Mouse (Mus musculus): ENCODE data around the gene Fam69b. TPM values are rescaled to one million over a fixed set of nuclear protein-coding genes. Genes with fewer than 3 reads are reported as not detected.
A peak's percentile ranks its signal among the peaks of the same experiment; 100 is the strongest.

Fam69b gene
- polyA plus RNA-seq, 1 experiment from 2014 or later: 0.48 TPM

GRCm38 (mm10) chr2:26625419-26625818, 2.8 kb upstream of the Fam69b start:
- no peak overlapping the region for H3K4me3 ChIP-seq (ENCODE audit: low read depth, low read length)
- DNase-seq (no peak), ATAC-seq (no peak)
- H3K9ac ChIP-seq (replicated peaks): no peak overlapping the region
- TF ChIP-seq EP300 (IDR thresholded peaks at IDR 0.05; ENCODE audit: low read depth): no peak
- TF ChIP-seq CTCF (IDR thresholded peaks at IDR 0.05; ENCODE audit: low read depth): no peak
- H3K27ac ChIP-seq (ENCODE audit: low read depth): no peak overlapping the region
- H3K4me1 ChIP-seq (ENCODE audit: insufficient read depth): peaks cover 9% of the 10 kb centered on the region
- H3K9me3 ChIP-seq (ENCODE audit: low read length): no peaks in the 10 kb centered on the region
- H3K36me3 ChIP-seq (replicated peaks; ENCODE audit: insufficient read depth, low read length): no peaks in the 10 kb centered on the region
- H3K4me2 ChIP-seq (ENCODE audit: low read depth, low read length): no peak overlapping the region
- H3K27me3 ChIP-seq (ENCODE audit: insufficient read depth, low read length): peaks cover 6% of the 10 kb centered on the region; the same call in 1 of the 2 replicates
- 65% methylated on average over 3 of the region's 3 CpGs for WGBS (ENCODE audit: insufficient replicate concordance)

GRCm38 (mm10) chr2:26626081-26626480, 2.2 kb upstream of the Fam69b start:
- H3K27ac ChIP-seq (ENCODE audit: low read depth): no peak overlapping the region
- H3K9ac ChIP-seq (replicated peaks): no peak overlapping the region
- TF ChIP-seq CTCF (IDR thresholded peaks at IDR 0.05; ENCODE audit: low read depth): 0 out of 2 replicates have a peak, but pooled peaks have one; percentile 17
- TF ChIP-seq EP300 (IDR thresholded peaks at IDR 0.05; ENCODE audit: low read depth): no peak
- no peak overlapping the region for H3K4me2 ChIP-seq (ENCODE audit: low read depth, low read length)
- WGBS (ENCODE audit: insufficient replicate concordance): 52% methylated on average over 3 of the region's 3 CpGs
- H3K36me3 ChIP-seq (replicated peaks; ENCODE audit: insufficient read depth, low read length): no peaks in the 10 kb centered on the region
- H3K9me3 ChIP-seq (ENCODE audit: low read length): no peaks in the 10 kb centered on the region
- no peak overlapping the region for H3K4me3 ChIP-seq (ENCODE audit: low read depth, low read length)
- H3K4me1 ChIP-seq (ENCODE audit: insufficient read depth): peaks cover 9% of the 10 kb centered on the region
- peaks cover 6% of the 10 kb centered on the region; the same call in 1 of the 2 replicates for H3K27me3 ChIP-seq (ENCODE audit: insufficient read depth, low read length)
- DNase-seq (no peak), ATAC-seq (no peak)

GRCm38 (mm10) chr2:26628792-26629437, 658 bp downstream of the Fam69b start:
- peak overlapping the region; percentile 57 for H3K9ac ChIP-seq (replicated peaks)
- no peak for DNase-seq
- ATAC-seq: peak; percentile 5; the same call in 1 of the 2 replicates
- no peaks in the 10 kb centered on the region for H3K9me3 ChIP-seq (ENCODE audit: low read length)
- TF ChIP-seq EP300 (IDR thresholded peaks at IDR 0.05; ENCODE audit: low read depth): no peak
- TF ChIP-seq CTCF (IDR thresholded peaks at IDR 0.05; ENCODE audit: low read depth): no peak
- peak overlapping the region; percentile 56 for H3K4me3 ChIP-seq (ENCODE audit: low read depth, low read length)
- no peaks in the 10 kb centered on the region for H3K36me3 ChIP-seq (replicated peaks; ENCODE audit: insufficient read depth, low read length)
- H3K4me1 ChIP-seq (ENCODE audit: insufficient read depth): peaks cover 9% of the 10 kb centered on the region
- H3K27me3 ChIP-seq (ENCODE audit: insufficient read depth, low read length): peaks cover 6% of the 10 kb centered on the region; the same call in 1 of the 2 replicates
- H3K27ac ChIP-seq (ENCODE audit: low read depth): no peak overlapping the region
- peak overlapping the region; percentile 92 for H3K4me2 ChIP-seq (ENCODE audit: low read depth, low read length)
- WGBS (ENCODE audit: insufficient replicate concordance): 31% methylated on average over 5 of the region's 5 CpGs

- no peak overlapping the region for H3K4me2 ChIP-seq (ENCODE audit: low read depth, low read length)
- WGBS (ENCODE audit: insufficient replicate concordance): 77% methylated on average over 16 of the region's 16 CpGs
- H3K9me3 ChIP-seq (ENCODE audit: low read length): no peaks in the 10 kb centered on the region
- no peak for DNase-seq
- no peak overlapping the region for H3K4me3 ChIP-seq (ENCODE audit: low read depth, low read length)
- H3K27me3 ChIP-seq (ENCODE audit: insufficient read depth, low read length): no peaks in the 10 kb centered on the region
- peaks cover 28% of the 10 kb centered on the region for H3K36me3 ChIP-seq (replicated peaks; ENCODE audit: insufficient read depth, low read length)
- no peak for ATAC-seq
- no peak for TF ChIP-seq CTCF (IDR thresholded peaks at IDR 0.05; ENCODE audit: low read depth)
- no peak for TF ChIP-seq EP300 (IDR thresholded peaks at IDR 0.05; ENCODE audit: low read depth)
- peaks cover 11% of the 10 kb centered on the region for H3K4me1 ChIP-seq (ENCODE audit: insufficient read depth)
- no peak overlapping the region for H3K9ac ChIP-seq (replicated peaks)
- H3K27ac ChIP-seq (ENCODE audit: low read depth): no peak overlapping the region
Measured at GRCm38 (mm10) chr2:26632541-26633395, 4.5 kb downstream of the Fam69b start.

DNA sequence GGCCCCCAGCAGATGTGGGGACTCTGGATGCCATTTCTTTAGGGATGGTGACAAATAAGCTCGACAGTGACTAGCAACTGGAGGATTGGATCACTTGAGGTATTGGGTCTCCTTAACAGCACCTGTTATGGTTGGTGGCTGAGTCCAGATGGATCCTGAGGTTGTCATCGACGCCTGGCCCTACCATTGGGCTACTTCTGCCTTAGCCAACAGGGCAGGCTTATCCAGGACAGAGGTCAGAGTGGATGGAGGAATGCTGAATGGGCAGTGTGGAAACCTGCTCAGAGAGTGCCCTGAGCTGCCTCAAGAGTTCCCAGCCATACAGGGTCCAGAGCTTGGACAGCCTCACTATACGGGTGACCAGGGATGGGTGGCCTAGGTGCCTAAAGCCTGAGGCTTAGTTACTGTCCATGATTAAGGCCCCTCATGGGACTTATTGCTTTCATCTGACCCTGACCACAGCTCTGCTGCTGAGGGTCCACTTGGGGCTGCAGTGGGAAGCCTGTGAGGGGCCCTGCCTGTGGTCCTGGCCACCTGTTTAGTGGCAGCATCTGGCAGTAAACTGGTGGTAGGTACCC, 5.8 kb downstream of the Fam69b start:
- peak; percentile 15 for ATAC-seq
- no peaks in the 10 kb centered on the region for H3K9me3 ChIP-seq (ENCODE audit: low read length)
- no peak overlapping the region for H3K27ac ChIP-seq (ENCODE audit: low read depth)
- H3K4me1 ChIP-seq (ENCODE audit: insufficient read depth): peaks cover 15% of the 10 kb centered on the region
- 55% methylated on average over 4 of the region's 4 CpGs for WGBS (ENCODE audit: insufficient replicate concordance)
- H3K4me3 ChIP-seq (ENCODE audit: low read depth, low read length): no peak overlapping the region
- peaks cover 33% of the 10 kb centered on the region for H3K36me3 ChIP-seq (replicated peaks; ENCODE audit: insufficient read depth, low read length)
- H3K9ac ChIP-seq (replicated peaks): no peak overlapping the region
- no peak for DNase-seq
- TF ChIP-seq CTCF (IDR thresholded peaks at IDR 0.05; ENCODE audit: low read depth) (no peak), EP300 (IDR thresholded peaks at IDR 0.05; ENCODE audit: low read depth) (no peak)
- no peak overlapping the region for H3K4me2 ChIP-seq (ENCODE audit: low read depth, low read length)
- no peaks in the 10 kb centered on the region for H3K27me3 ChIP-seq (ENCODE audit: insufficient read depth, low read length)

All from liver, postnatal 0 days (tissue).